Mouse (Mus musculus): ENCODE measurements at regions not wholly inside any gene's neighbourhood (a gene's known extent, or its start where the extent isn't known, plus 50 kb on each side); places are given as distances from the start of the nearest gene placed in this dataset.

DNA sequence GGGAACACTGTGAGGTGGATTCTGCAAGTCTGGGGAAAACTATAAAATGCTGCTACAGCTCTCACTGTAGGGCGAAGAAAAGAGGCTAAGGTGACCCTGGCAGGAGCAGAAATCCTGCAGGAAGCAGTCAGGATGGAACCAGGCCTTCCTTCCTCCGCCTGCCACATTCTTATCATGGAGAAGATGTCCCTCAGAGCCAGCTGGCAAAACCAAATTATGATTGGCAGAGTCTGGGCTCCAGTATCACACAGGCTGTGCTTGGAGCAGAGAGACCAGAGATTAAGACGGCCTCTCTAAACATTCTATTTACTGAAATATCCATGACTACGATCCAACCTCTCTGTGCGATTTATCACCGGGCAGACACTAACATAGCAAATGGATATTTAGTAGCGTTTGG lies 92.2 kb upstream of the Max start:
- Histone ChIP-seq H3K4me3 (ENCODE audit: insufficient read depth, low read length) (no peak overlapping the region), H3K27ac (ENCODE audit: insufficient read depth, low read length) (no peak overlapping the region), H3K4me1 (ENCODE audit: control insufficient read depth, insufficient read depth, low read length) (peaks cover 2% of the 10 kb centered on the region; the same call in 1 of the 2 replicates)
- TF ChIP-seq POLR2A (IDR thresholded peaks at IDR 0.05; ENCODE audit: low read depth, low read length) = no peak
- no peak for TF ChIP-seq CTCF (IDR thresholded peaks at IDR 0.05; ENCODE audit: borderline replicate concordance, insufficient read depth, low read length)

DNA sequence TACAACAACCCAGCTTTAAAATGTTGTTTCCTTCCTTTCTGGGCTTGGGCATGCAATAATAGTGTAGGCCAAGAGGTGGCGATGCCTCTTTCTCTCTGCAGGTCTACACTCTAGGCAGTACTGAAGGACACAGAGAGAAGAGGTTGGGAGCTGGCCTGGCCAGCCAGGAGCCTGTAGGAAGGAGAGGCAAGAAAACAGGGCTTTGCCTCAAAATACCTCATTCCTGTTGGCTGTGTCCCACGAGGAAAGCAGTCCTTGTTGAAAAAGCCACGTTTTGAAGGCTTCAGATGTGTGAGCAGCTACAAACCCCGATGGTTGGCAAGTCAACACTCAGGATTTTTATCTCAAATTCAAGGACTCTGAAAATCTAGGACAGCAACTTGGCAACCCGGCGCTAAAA lies 90.9 kb upstream of the Max start:
- no peak overlapping the region for H3K27ac ChIP-seq (ENCODE audit: insufficient read depth, low read length)
- TF ChIP-seq POLR2A (IDR thresholded peaks at IDR 0.05; ENCODE audit: low read depth, low read length) (no peak), CTCF (IDR thresholded peaks at IDR 0.05; ENCODE audit: borderline replicate concordance, insufficient read depth, low read length) (no peak; the same call in 1 of the 2 replicates)
- H3K4me1 ChIP-seq (ENCODE audit: control insufficient read depth, insufficient read depth, low read length) = peaks cover 2% of the 10 kb centered on the region; the same call in 1 of the 2 replicates
- no peak overlapping the region for H3K4me3 ChIP-seq (ENCODE audit: insufficient read depth, low read length)

DNA sequence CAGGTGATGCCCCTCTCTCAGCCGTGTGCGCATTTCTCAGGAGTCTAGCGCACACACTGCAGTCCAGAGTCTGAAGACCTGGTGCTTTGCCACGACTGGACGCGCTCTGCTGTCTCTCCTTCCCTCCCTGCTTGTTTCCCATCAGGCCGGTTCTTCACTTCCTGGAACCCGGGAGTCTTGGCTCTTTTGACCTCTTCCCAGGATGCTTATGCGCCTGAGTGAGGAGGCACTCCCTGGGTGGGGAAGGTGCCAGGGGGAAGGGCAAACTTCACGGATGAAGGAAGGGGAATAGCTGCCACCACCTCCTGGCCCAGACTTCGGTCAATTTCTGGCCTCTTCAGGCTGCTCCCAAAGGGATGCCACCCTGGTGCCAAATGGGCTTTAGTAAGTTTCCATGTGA lies 86.4 kb upstream of the Max start:
- H3K4me3 ChIP-seq (ENCODE audit: insufficient read depth, low read length) = no peak overlapping the region
- TF ChIP-seq POLR2A (IDR thresholded peaks at IDR 0.05; ENCODE audit: low read depth, low read length) (no peak), CTCF (IDR thresholded peaks at IDR 0.05; ENCODE audit: borderline replicate concordance, insufficient read depth, low read length) (no peak)
- no peaks in the 10 kb centered on the region for H3K4me1 ChIP-seq (ENCODE audit: control insufficient read depth, insufficient read depth, low read length)
- H3K27ac ChIP-seq (ENCODE audit: insufficient read depth, low read length) = no peak overlapping the region

DNA sequence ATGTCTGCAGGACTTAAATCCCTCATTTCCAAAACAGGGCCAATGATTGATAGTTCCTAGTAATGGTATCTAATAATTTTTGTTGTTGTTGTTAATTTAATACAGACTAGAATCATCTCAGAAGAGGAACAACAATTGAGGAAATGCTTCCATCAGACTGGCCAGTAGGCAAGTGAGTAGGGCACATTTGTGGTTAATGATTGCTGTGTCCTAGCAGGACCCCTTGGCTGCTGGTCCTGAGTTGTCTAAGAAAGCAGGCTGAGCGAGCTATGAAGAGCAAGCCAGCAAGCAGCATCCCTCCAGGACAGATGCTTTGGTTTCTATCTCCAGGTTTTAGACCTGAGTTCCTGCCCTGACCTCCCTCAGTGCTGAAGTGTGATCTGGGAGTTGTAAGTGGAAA lies 85.3 kb upstream of the Max start:
- TF ChIP-seq CTCF (IDR thresholded peaks at IDR 0.05; ENCODE audit: borderline replicate concordance, insufficient read depth, low read length) (no peak), POLR2A (IDR thresholded peaks at IDR 0.05; ENCODE audit: low read depth, low read length) (no peak)
- Histone ChIP-seq H3K4me3 (ENCODE audit: insufficient read depth, low read length) (no peak overlapping the region), H3K27ac (ENCODE audit: insufficient read depth, low read length) (no peak overlapping the region), H3K4me1 (ENCODE audit: control insufficient read depth, insufficient read depth, low read length) (no peaks in the 10 kb centered on the region)

DNA sequence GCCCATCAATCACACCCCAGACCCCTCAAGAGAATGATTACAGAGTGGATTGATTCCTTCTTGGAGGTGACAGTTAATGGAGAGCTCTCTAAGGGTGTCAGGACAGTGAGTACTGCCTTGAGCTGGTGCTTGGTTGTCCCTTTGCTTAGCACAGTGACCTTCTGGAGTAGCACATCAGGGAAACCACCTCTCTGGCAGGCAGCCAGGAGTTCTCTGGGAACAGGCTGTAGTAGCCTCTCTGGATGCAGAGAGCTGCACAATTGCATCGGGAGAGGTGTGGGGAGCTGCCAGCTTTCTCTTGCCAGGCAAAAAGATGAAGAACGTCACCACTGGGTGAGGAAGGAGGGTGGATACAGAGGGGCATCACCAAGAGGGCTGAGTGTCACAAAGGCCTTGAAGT lies 84.0 kb upstream of the Max start:
- Histone ChIP-seq H3K4me3 (ENCODE audit: insufficient read depth, low read length) (no peak overlapping the region), H3K4me1 (ENCODE audit: control insufficient read depth, insufficient read depth, low read length) (no peaks in the 10 kb centered on the region), H3K27ac (ENCODE audit: insufficient read depth, low read length) (no peak overlapping the region)
- TF ChIP-seq POLR2A (IDR thresholded peaks at IDR 0.05; ENCODE audit: low read depth, low read length) (no peak), CTCF (IDR thresholded peaks at IDR 0.05; ENCODE audit: borderline replicate concordance, insufficient read depth, low read length) (no peak)

DNA sequence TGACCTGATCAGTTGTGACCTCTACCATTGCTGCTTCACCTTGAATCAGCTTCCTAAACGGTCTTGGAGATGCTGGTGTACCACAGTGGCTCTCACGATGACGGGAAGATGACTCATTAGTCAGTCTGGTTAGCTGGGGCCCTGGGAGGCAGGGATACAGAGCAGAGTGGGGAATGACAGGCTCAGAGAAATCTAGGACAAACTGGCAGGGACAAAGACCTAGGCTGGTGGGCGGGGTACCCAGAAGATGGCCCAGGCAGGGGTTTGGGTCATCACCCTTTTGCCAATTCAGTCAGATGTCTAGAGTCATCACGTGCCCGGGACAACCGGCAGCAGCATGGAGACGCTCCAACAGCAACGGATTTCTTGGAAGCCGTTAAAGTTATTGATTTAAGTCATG lies 83.4 kb upstream of the Max start:
- Histone ChIP-seq H3K27ac (ENCODE audit: insufficient read depth, low read length) (no peak overlapping the region), H3K4me3 (ENCODE audit: insufficient read depth, low read length) (no peak overlapping the region), H3K4me1 (ENCODE audit: control insufficient read depth, insufficient read depth, low read length) (no peaks in the 10 kb centered on the region)
- no peak for TF ChIP-seq POLR2A (IDR thresholded peaks at IDR 0.05; ENCODE audit: low read depth, low read length)
- no peak for TF ChIP-seq CTCF (IDR thresholded peaks at IDR 0.05; ENCODE audit: borderline replicate concordance, insufficient read depth, low read length)

DNA sequence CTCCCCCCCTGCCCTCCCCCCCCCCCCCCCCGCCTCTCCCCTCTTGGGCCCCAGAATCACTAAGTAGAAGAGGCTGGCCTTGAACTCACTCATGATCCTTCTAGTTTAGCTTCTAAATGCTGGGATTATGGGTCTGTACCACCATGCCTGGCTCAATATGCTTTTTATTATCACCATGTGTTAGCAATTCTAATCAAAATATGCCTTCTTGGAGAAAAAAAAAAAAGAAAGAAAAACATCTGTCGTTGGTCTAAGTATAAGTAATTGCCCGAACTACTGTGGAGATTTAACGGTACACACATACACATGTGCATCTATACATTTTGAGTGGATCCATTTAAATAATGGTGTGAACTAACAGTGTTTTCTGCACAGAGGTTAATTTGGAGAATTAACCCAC lies 80.4 kb upstream of the Max start:
- no peak overlapping the region for H3K27ac ChIP-seq (ENCODE audit: insufficient read depth, low read length)
- H3K4me3 ChIP-seq (ENCODE audit: insufficient read depth, low read length) = no peak overlapping the region

DNA sequence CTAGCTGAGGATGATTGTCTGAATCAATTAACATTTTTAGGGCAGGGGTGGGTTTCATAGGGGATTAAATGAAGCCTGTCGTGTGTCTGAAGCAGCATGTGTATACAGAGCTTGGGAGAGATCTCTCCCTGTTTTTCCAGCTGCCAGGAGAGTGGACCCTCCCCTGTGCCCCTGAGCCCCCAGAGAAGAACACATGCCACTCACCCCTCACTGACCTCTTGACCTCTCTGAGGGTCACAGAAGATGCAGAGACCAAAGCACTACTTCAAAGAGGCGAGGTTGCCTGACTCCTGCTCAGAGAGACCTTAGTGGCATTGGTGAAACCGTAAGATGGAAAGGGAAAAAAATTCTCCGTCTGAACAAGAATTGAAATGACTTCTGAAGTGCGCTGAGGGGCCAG lies 79.1 kb upstream of the Max start:
- H3K27ac ChIP-seq (ENCODE audit: insufficient read depth, low read length) = no peak overlapping the region
- TF ChIP-seq CTCF (IDR thresholded peaks at IDR 0.05; ENCODE audit: borderline replicate concordance, insufficient read depth, low read length) (no peak), POLR2A (IDR thresholded peaks at IDR 0.05; ENCODE audit: low read depth, low read length) (no peak)
- no peaks in the 10 kb centered on the region for H3K4me1 ChIP-seq (ENCODE audit: control insufficient read depth, insufficient read depth, low read length)
- H3K4me3 ChIP-seq (ENCODE audit: insufficient read depth, low read length) = no peak overlapping the region

More for the DNA sequence above, 80.4 kb upstream of the Max start:
- H3K4me1 ChIP-seq (ENCODE audit: control insufficient read depth, insufficient read depth, low read length) = no peaks in the 10 kb centered on the region
- TF ChIP-seq POLR2A (IDR thresholded peaks at IDR 0.05; ENCODE audit: low read depth, low read length) (no peak), CTCF (IDR thresholded peaks at IDR 0.05; ENCODE audit: borderline replicate concordance, insufficient read depth, low read length) (no peak)

DNA sequence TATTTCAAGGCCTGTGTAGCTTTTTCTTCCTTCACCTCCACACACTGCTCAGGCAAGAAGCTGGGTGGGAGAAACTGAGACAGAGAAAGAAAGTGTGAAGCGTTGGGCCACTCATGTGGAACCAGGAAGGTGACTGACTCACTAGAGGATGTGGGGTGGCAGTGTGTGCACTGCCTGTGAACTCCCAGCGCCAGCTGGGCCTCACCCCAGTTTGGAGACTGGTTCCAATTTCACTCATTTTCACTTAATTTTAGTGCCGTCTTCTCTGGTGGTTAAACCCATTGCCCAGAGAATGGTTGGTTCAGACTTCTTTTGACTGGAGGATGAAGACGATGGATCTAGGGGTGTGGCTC lies 77.9 kb upstream of the Max start:
- TF ChIP-seq POLR2A (IDR thresholded peaks at IDR 0.05; ENCODE audit: low read depth, low read length) = no peak
- no peak for TF ChIP-seq CTCF (IDR thresholded peaks at IDR 0.05; ENCODE audit: borderline replicate concordance, insufficient read depth, low read length)
- H3K4me1 ChIP-seq (ENCODE audit: control insufficient read depth, insufficient read depth, low read length) = no peaks in the 10 kb centered on the region
- no peak overlapping the region for H3K27ac ChIP-seq (ENCODE audit: insufficient read depth, low read length)
- no peak overlapping the region for H3K4me3 ChIP-seq (ENCODE audit: insufficient read depth, low read length)

DNA sequence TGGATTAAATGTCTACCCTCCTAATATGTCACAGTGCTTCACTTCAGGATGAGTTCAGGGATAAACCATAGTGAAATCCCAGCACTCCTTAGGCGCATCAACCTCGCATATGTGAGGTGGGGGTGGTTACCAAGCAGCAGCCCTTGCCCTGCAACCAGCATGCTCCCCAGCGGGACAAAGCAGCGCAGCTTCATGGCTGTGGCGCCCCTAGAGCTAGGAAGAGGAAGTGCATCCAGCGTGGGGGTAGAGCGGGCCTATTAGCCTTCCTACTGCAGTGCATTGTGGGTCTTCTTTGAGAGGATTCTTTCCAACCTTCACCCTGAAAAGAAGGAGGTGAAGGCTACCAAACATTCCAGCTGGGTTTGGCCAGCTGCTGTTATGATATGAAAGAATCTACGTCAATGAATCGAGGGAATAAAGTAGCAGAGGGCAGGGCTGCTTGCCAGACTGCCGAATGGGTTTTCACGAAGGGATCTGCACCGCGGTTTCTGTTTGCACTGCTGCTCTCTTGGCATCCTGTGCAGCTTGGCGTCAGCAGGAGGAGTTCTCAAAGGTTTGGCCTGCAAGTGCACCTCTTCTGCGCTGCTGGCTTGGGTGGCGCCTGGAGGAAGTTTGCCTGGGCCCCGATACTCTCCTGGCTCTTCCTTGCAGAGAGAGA lies 77.4 kb upstream of the Max start:
- Histone ChIP-seq H3K4me1 (ENCODE audit: control insufficient read depth, insufficient read depth, low read length) (no peaks in the 10 kb centered on the region), H3K4me3 (ENCODE audit: insufficient read depth, low read length) (no peak overlapping the region), H3K27ac (ENCODE audit: insufficient read depth, low read length) (no peak overlapping the region)
- TF ChIP-seq CTCF (IDR thresholded peaks at IDR 0.05; ENCODE audit: borderline replicate concordance, insufficient read depth, low read length) = no peak

DNA sequence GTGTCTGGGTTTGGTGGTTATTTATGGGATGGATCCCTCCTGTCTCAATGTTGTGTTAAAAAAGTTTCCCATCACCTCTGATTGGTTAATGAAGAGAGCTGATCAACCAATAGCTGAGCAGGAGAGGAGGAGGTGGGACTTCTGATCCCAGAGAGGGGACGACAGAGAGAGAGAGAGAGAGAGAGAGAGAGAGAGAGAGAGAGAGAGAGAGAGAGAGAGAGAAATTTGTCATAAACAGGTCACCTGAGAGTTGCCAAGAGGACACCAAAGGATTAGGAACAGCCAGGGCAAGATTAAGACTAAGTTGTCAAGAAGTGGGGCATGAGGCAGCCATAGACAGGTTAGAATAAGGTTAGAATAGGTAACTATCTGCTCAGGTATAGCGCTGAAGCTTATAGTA lies 73.7 kb upstream of the Max start:
- H3K4me3 ChIP-seq (ENCODE audit: insufficient read depth, low read length) = no peak overlapping the region
- no peak overlapping the region for H3K27ac ChIP-seq (ENCODE audit: insufficient read depth, low read length)
- no peaks in the 10 kb centered on the region for H3K4me1 ChIP-seq (ENCODE audit: control insufficient read depth, insufficient read depth, low read length)
- TF ChIP-seq POLR2A (IDR thresholded peaks at IDR 0.05; ENCODE audit: low read depth, low read length) = no peak
- TF ChIP-seq CTCF (IDR thresholded peaks at IDR 0.05; ENCODE audit: borderline replicate concordance, insufficient read depth, low read length) = no peak
